Mouse (Mus musculus): ENCODE results near the gene Bcar3.

GRCm38 (mm10) chr3:122422276-122422675, 128.3 kb downstream of the Bcar3 start:
- TF ChIP-seq CTCF (IDR thresholded peaks at IDR 0.05; ENCODE audit: borderline replicate concordance, control insufficient read depth, extremely low read depth, insufficient read depth, low read length, poor library complexity), result no peak
- TF ChIP-seq POLR2A (IDR thresholded peaks at IDR 0.05; ENCODE audit: control insufficient read depth, extremely low read depth, insufficient read depth, low read length, poor library complexity), result no peak
